Mouse (Mus musculus) cerebellum, postnatal 10 days (tissue): ENCODE results near the gene Gm45062.

Source experiments
- DNase-seq, 2 experiments: peaks; one replicate each; pipeline ENCODE4 v3.0.0; 2021; ENCODE audit warnings: mixed read lengths in 2 of 2

The Gm45062 gene

GRCm38 (mm10) chr6:8484437-8485275 is 225.4 kb downstream of the Gm45062 start:
- DNase-seq, result no peak

GRCm38 (mm10) chr6:8485414-8486175 is 226.3 kb downstream of the Gm45062 start:
- no peak for DNase-seq

- DNase-seq, result no peak
Measured at GRCm38 (mm10) chr6:8486391-8487043, 227.3 kb downstream of the Gm45062 start.

GRCm38 (mm10) chr6:8487044-8487853 is 228.0 kb downstream of the Gm45062 start:
- DNase-seq, result no peak

GRCm38 (mm10) chr6:8488249-8488648 is 229.0 kb downstream of the Gm45062 start:
- DNase-seq, result no peak

GRCm38 (mm10) chr6:8489266-8489665 is 230.0 kb downstream of the Gm45062 start:
- DNase-seq, result no peak

GRCm38 (mm10) chr6:8489938-8490585 is 230.8 kb downstream of the Gm45062 start:
- no peak for DNase-seq

GRCm38 (mm10) chr6:8492248-8492647 is 233.0 kb downstream of the Gm45062 start:
- DNase-seq, result no peak

- no peak for DNase-seq
Measured at GRCm38 (mm10) chr6:8495109-8495826, 236.0 kb downstream of the Gm45062 start.

- DNase-seq, result no peak
Measured at GRCm38 (mm10) chr6:8495827-8496222, 236.6 kb downstream of the Gm45062 start.

- DNase-seq, result no peak
Measured at GRCm38 (mm10) chr6:8497234-8497867, 238.1 kb downstream of the Gm45062 start.

- DNase-seq, result peak; percentile 31 to 43
Measured at GRCm38 (mm10) chr6:8497868-8498257, 238.6 kb downstream of the Gm45062 start.

GRCm38 (mm10) chr6:8498961-8499360 is 239.7 kb downstream of the Gm45062 start:
- no peak for DNase-seq

- DNase-seq, result no peak
Measured at GRCm38 (mm10) chr6:8503953-8504352, 244.7 kb downstream of the Gm45062 start.

GRCm38 (mm10) chr6:8504521-8505228 is 245.4 kb downstream of the Gm45062 start:
- DNase-seq, result no peak

- DNase-seq, result no peak
Measured at GRCm38 (mm10) chr6:8506631-8507030, 247.4 kb downstream of the Gm45062 start.

GRCm38 (mm10) chr6:8508883-8509536 is 249.8 kb downstream of the Gm45062 start:
- peak; percentile 99 to 100 for DNase-seq

- peak; percentile 87 to 92 for DNase-seq
Measured at GRCm38 (mm10) chr6:8509551-8509950, 250.3 kb downstream of the Gm45062 start, which contains the start of gene Glcci1. Gene Glcci1 (plus strand): TSS chr6:8509600.
